Mouse (Mus musculus) embryonic facial prominence, embryonic 15.5 days (tissue): ENCODE measurements around the gene Luc7l. TPM values are rescaled to one million over a fixed set of nuclear protein-coding genes. Genes with fewer than 3 reads are reported as not detected.

Source experiments
- ATAC-seq: fragments of 200-750 bp; cut with Nextera tagmentation; 2 replicates; pipeline ENCODE4 v1.8.0; 2017; ENCODE audit warnings: low read depth, moderate TSS enrichment; ENCODE audit not compliant: insufficient number of reproducible peaks, low FRiP score, low TSS enrichment
- H3K27ac ChIP-seq: fragments of 300-500 bp; sonication (generic); replicated peaks from 2 replicates; pipeline ENCODE4 v1.5.1; 2015; ENCODE audit warnings: mild to moderate bottlenecking, inconsistent platforms
- H3K27me3 ChIP-seq: fragments of 300-500 bp; sonication (generic); 2 replicates; pipeline ENCODE4 v1.6.1; 2015; ENCODE audit warnings: inconsistent platforms
- H3K36me3 ChIP-seq: fragments of 300-500 bp; sonication (generic); 2 replicates; pipeline ENCODE4 v1.6.1; 2015; ENCODE audit warnings: mild to moderate bottlenecking, inconsistent platforms
- H3K4me1 ChIP-seq: fragments of 300-500 bp; sonication (generic); 2 replicates; pipeline ENCODE4 v1.6.1; 2015; ENCODE audit warnings: inconsistent platforms
- H3K4me2 ChIP-seq: fragments of 300-500 bp; sonication (generic); replicated peaks from 2 replicates; pipeline ENCODE4 v1.6.1; 2015; ENCODE audit warnings: mild to moderate bottlenecking, inconsistent platforms
- H3K4me3 ChIP-seq: fragments of 300-500 bp; sonication (generic); replicated peaks from 2 replicates; pipeline ENCODE4 v1.5.1; 2015; ENCODE audit warnings: mild to moderate bottlenecking, inconsistent platforms
- H3K9ac ChIP-seq: fragments of 300-500 bp; sonication (generic); 2 replicates; pipeline ENCODE4 v1.6.1; 2015; ENCODE audit warnings: inconsistent platforms
- H3K9me3 ChIP-seq: fragments of 300-500 bp; sonication (generic); replicated peaks from 2 replicates; pipeline ENCODE4 v1.6.1; 2016; ENCODE audit warnings: inconsistent platforms
- WGBS: fragments of 180-500 bp; shearing (Covaris S2); methylation state at CpG from one replicate; pipeline ENCODE4 v1.1.7; 2015; 5-methylcytosine and 5-hydroxymethylcytosine counted together
- polyA plus RNA-seq: library from polyadenylated mRNA; unstranded; fragments of >200 nt; fragmentation: Nextera tagmentation; extraction: Ambion mirVana; gene quantifications from 2 replicates; pipeline ENCODE4 v1.2.1, GENCODE M21; 2015

Gene Luc7l
- polyA plus RNA-seq = 99.6 and 111 TPM in 2 replicates

- WGBS = under 1% methylated on average over 43 of the region's 43 CpGs
- no peaks in the 10 kb centered on the region for H3K27me3 ChIP-seq
- peaks cover 12% of the 10 kb centered on the region for H3K36me3 ChIP-seq
- H3K4me3 ChIP-seq = peak within 1 kb of the TSS; percentile 71
- peak within 1 kb of the TSS; percentile 54 for H3K4me2 ChIP-seq
- peaks cover 10% of the 10 kb centered on the region for H3K4me1 ChIP-seq
- peak; percentile 95 for ATAC-seq
- no peaks in the 10 kb centered on the region for H3K9me3 ChIP-seq
- H3K9ac ChIP-seq = peak within 1 kb of the TSS; percentile 90
- peak within 1 kb of the TSS; percentile 96 for H3K27ac ChIP-seq
Measured at GRCm38 (mm10) chr17:26252539-26253251, at the start of gene Luc7l. Gene Luc7l, plus strand, starts transcription at chr17:26252896.

- peak overlapping the region; percentile 95 for H3K4me2 ChIP-seq
- no peak overlapping the region for H3K27ac ChIP-seq
- no peaks in the 10 kb centered on the region for H3K36me3 ChIP-seq
- 0 out of 2 replicates have a peak, but pooled peaks have one; percentile 9 for ATAC-seq
- no peaks in the 10 kb centered on the region for H3K9me3 ChIP-seq
- peak overlapping the region; percentile 15; the same call in 1 of the 2 replicates for H3K9ac ChIP-seq
- H3K27me3 ChIP-seq = peaks cover 44% of the 10 kb centered on the region
- peak overlapping the region; percentile 54 for H3K4me3 ChIP-seq
- WGBS = under 1% methylated on average over 30 of the region's 30 CpGs
- H3K4me1 ChIP-seq = peaks cover 29% of the 10 kb centered on the region
Measured at GRCm38 (mm10) chr17:26203321-26203811, 49.3 kb upstream of the Luc7l start.

GRCm38 (mm10) chr17:26204766-26205165, 47.9 kb upstream of the Luc7l start:
- no peaks in the 10 kb centered on the region for H3K36me3 ChIP-seq

GRCm38 (mm10) chr17:26206392-26206791, 46.3 kb upstream of the Luc7l start:
- Histone ChIP-seq H3K27me3 (peaks cover 22% of the 10 kb centered on the region), H3K4me1 (peaks cover 18% of the 10 kb centered on the region), H3K4me2 (no peak overlapping the region), H3K9me3 (no peaks in the 10 kb centered on the region), H3K4me3 (no peak overlapping the region), H3K9ac (no peak overlapping the region), H3K36me3 (no peaks in the 10 kb centered on the region), H3K27ac (no peak overlapping the region)
- ATAC-seq = no peak
- WGBS = 54% methylated on average over 1 of the region's 1 CpGs

More at GRCm38 (mm10) chr17:26204766-26205165, 47.9 kb upstream of the Luc7l start:
- Histone ChIP-seq H3K27ac (no peak overlapping the region), H3K4me2 (no peak overlapping the region), H3K9ac (no peak overlapping the region), H3K27me3 (peaks cover 37% of the 10 kb centered on the region), H3K4me1 (peaks cover 29% of the 10 kb centered on the region), H3K9me3 (no peaks in the 10 kb centered on the region), H3K4me3 (no peak overlapping the region)
- WGBS = 30% methylated on average over 11 of the region's 11 CpGs
- no peak for ATAC-seq

GRCm38 (mm10) chr17:26207686-26208085, 45.0 kb upstream of the Luc7l start, which contains the start of gene Arhgdig:
Gene Arhgdig, minus strand, starts transcription at chr17:26207786.
- no peak within 1 kb of the TSS for H3K4me2 ChIP-seq
- WGBS = 87% methylated on average over 12 of the region's 12 CpGs
- no peaks in the 10 kb centered on the region for H3K9me3 ChIP-seq
- H3K4me1 ChIP-seq = peaks cover 12% of the 10 kb centered on the region
- H3K27ac ChIP-seq = no peak within 1 kb of the TSS
- no peak for ATAC-seq
- H3K27me3 ChIP-seq = peaks cover 9% of the 10 kb centered on the region
- no peak within 1 kb of the TSS for H3K4me3 ChIP-seq
- no peak within 1 kb of the TSS for H3K9ac ChIP-seq
- no peaks in the 10 kb centered on the region for H3K36me3 ChIP-seq

GRCm38 (mm10) chr17:26212241-26212640, 40.5 kb upstream of the Luc7l start:
- H3K4me3 ChIP-seq = no peak overlapping the region
- H3K27ac ChIP-seq = no peak overlapping the region
- no peak overlapping the region for H3K4me2 ChIP-seq
- no peak for ATAC-seq
- H3K27me3 ChIP-seq = no peaks in the 10 kb centered on the region
- 84% methylated on average over 7 of the region's 7 CpGs for WGBS
- no peaks in the 10 kb centered on the region for H3K4me1 ChIP-seq
- H3K9me3 ChIP-seq = no peaks in the 10 kb centered on the region
- H3K36me3 ChIP-seq = peaks cover 18% of the 10 kb centered on the region; the same call in 1 of the 2 replicates
- H3K9ac ChIP-seq = no peak overlapping the region

- 80% methylated on average over 11 of the region's 11 CpGs for WGBS
- no peak overlapping the region for H3K9ac ChIP-seq
Measured at GRCm38 (mm10) chr17:26212681-26213080, 40.0 kb upstream of the Luc7l start.

GRCm38 (mm10) chr17:26221508-26221907, 31.2 kb upstream of the Luc7l start:
- H3K9ac ChIP-seq = no peak overlapping the region
- no peaks in the 10 kb centered on the region for H3K9me3 ChIP-seq
- H3K27me3 ChIP-seq = no peaks in the 10 kb centered on the region
- H3K4me2 ChIP-seq = no peak overlapping the region
- no peak for ATAC-seq
- no peak overlapping the region for H3K27ac ChIP-seq
- H3K36me3 ChIP-seq = peaks cover 16% of the 10 kb centered on the region
- WGBS = 57% methylated on average over 2 of the region's 2 CpGs
- no peak overlapping the region for H3K4me3 ChIP-seq
- H3K4me1 ChIP-seq = no peaks in the 10 kb centered on the region

More at GRCm38 (mm10) chr17:26212681-26213080, 40.0 kb upstream of the Luc7l start:
- Histone ChIP-seq H3K4me3 (no peak overlapping the region), H3K4me1 (no peaks in the 10 kb centered on the region), H3K4me2 (no peak overlapping the region), H3K27me3 (no peaks in the 10 kb centered on the region), H3K27ac (no peak overlapping the region), H3K36me3 (peaks cover 18% of the 10 kb centered on the region; the same call in 1 of the 2 replicates), H3K9me3 (no peaks in the 10 kb centered on the region)
- no peak for ATAC-seq

- no peak overlapping the region for H3K9ac ChIP-seq
- no peak for ATAC-seq
- H3K4me1 ChIP-seq = no peaks in the 10 kb centered on the region
- no peaks in the 10 kb centered on the region for H3K36me3 ChIP-seq
- no peak overlapping the region for H3K4me2 ChIP-seq
- no peaks in the 10 kb centered on the region for H3K9me3 ChIP-seq
- WGBS = 87% methylated on average over 12 of the region's 12 CpGs
- H3K4me3 ChIP-seq = no peak overlapping the region
- no peak overlapping the region for H3K27ac ChIP-seq
- no peaks in the 10 kb centered on the region for H3K27me3 ChIP-seq
Measured at GRCm38 (mm10) chr17:26225150-26225549, 27.5 kb upstream of the Luc7l start.

- H3K4me2 ChIP-seq = no peak overlapping the region
- H3K4me1 ChIP-seq = no peaks in the 10 kb centered on the region
- H3K9me3 ChIP-seq = no peaks in the 10 kb centered on the region
- H3K36me3 ChIP-seq = peaks cover 3% of the 10 kb centered on the region; the same call in 1 of the 2 replicates
- no peak overlapping the region for H3K9ac ChIP-seq
- no peak overlapping the region for H3K27ac ChIP-seq
- no peak overlapping the region for H3K4me3 ChIP-seq
- H3K27me3 ChIP-seq = no peaks in the 10 kb centered on the region
- WGBS = 86% methylated on average over 5 of the region's 5 CpGs
- ATAC-seq = no peak
Measured at GRCm38 (mm10) chr17:26229776-26230175, 22.9 kb upstream of the Luc7l start.

GRCm38 (mm10) chr17:26231156-26231555, 21.5 kb upstream of the Luc7l start:
- Histone ChIP-seq H3K9me3 (no peaks in the 10 kb centered on the region), H3K9ac (no peak overlapping the region), H3K27me3 (no peaks in the 10 kb centered on the region), H3K36me3 (peaks cover 3% of the 10 kb centered on the region; the same call in 1 of the 2 replicates), H3K4me1 (peaks cover 7% of the 10 kb centered on the region; the same call in 1 of the 2 replicates), H3K4me2 (no peak overlapping the region), H3K27ac (no peak overlapping the region), H3K4me3 (no peak overlapping the region)
- WGBS = 87% methylated on average over 5 of the region's 5 CpGs
- no peak for ATAC-seq
